Mouse (Mus musculus) heart, embryonic 14.5 days (tissue): ENCODE measurements around the gene Sycp1. TPM values are rescaled to one million over a fixed set of nuclear protein-coding genes. Genes with fewer than 3 reads are reported as not detected.

Source experiments
- ATAC-seq: fragments of 200-750 bp; cut with Nextera tagmentation; 2 replicates; pipeline ENCODE4 v1.8.0; 2017; ENCODE audit warnings: low read depth, moderate TSS enrichment; ENCODE audit not compliant: insufficient number of reproducible peaks, insufficient read depth, low FRiP score
- H3K27ac ChIP-seq, 2 experiments: fragments of 200-500 bp in 1 of 2; fragments of 300-500 bp in 1 of 2; sonication (generic) in 1 of 2; replicated peaks in 1 of 2; 2 replicates each; pipeline ENCODE4 v1.5.1; 2012 to 2014; ENCODE audit warnings: low read depth in 2 of 2, low read length in 2 of 2, control low read depth in 1 of 2, mild to moderate bottlenecking in 1 of 2, mixed read lengths in 1 of 2; ENCODE audit not compliant: control insufficient read depth in 1 of 2, insufficient read depth in 1 of 2
- H3K27me3 ChIP-seq: fragments of 300-500 bp; sonication (generic); 2 replicates; pipeline ENCODE4 v1.6.1; 2014; ENCODE audit warnings: mild to moderate bottlenecking, low read length, control low read depth; ENCODE audit not compliant: control insufficient read depth, insufficient read depth
- H3K36me3 ChIP-seq: fragments of 300-500 bp; sonication (generic); 2 replicates; pipeline ENCODE4 v1.6.1; 2014; ENCODE audit warnings: mild to moderate bottlenecking, control low read depth, low read length, mixed read lengths; ENCODE audit not compliant: control insufficient read depth, insufficient read depth
- H3K4me1 ChIP-seq, 2 experiments: fragments of 200-500 bp in 1 of 2; fragments of 300-500 bp in 1 of 2; sonication (generic) in 1 of 2; 2 replicates each; pipeline ENCODE4 v1.6.1; 2012 to 2014; ENCODE audit warnings: low read length in 2 of 2, control low read depth in 1 of 2, mixed read lengths in 1 of 2; ENCODE audit not compliant: control insufficient read depth in 2 of 2, insufficient read depth in 2 of 2
- H3K4me2 ChIP-seq: fragments of 300-500 bp; sonication (generic); 2 replicates; pipeline ENCODE4 v1.6.1; 2014; ENCODE audit warnings: mild to moderate bottlenecking, low read length
- H3K4me3 ChIP-seq, 2 experiments: fragments of 200-500 bp in 1 of 2; fragments of 300-500 bp in 1 of 2; sonication (generic) in 1 of 2; 2 replicates each; pipeline ENCODE4 v1.5.1; 2012 to 2014; ENCODE audit warnings: low read length in 2 of 2, mild to moderate bottlenecking in 2 of 2, control low read depth in 1 of 2, low read depth in 1 of 2, moderate library complexity in 1 of 2; ENCODE audit not compliant: control insufficient read depth in 1 of 2, insufficient read depth in 1 of 2
- H3K9ac ChIP-seq: fragments of 300-500 bp; sonication (generic); 2 replicates; pipeline ENCODE4 v1.6.1; 2014; ENCODE audit warnings: mild to moderate bottlenecking, low read length
- H3K9me3 ChIP-seq: fragments of 300-500 bp; sonication (generic); 2 replicates; pipeline ENCODE4 v1.6.1; 2016; ENCODE audit warnings: low read length, control low read depth; ENCODE audit not compliant: control insufficient read depth
- WGBS: fragments of 180-500 bp; shearing (Covaris S2); extraction: QIAGEN DNeasy Blood & Tissue Kit; methylation state at CpG from one replicate; pipeline ENCODE4 v1.1.7; 2014; 5-methylcytosine and 5-hydroxymethylcytosine counted together
- polyA plus RNA-seq: library from polyadenylated mRNA; unstranded; fragments of >200 nt; fragmentation: Nextera tagmentation; extraction: Ambion mirVana; gene quantifications from 2 replicates; pipeline ENCODE4 v1.2.1, GENCODE M21; 2014

Sycp1 gene
- polyA plus RNA-seq, 1 experiment from 2014 or later = not detected

DNA sequence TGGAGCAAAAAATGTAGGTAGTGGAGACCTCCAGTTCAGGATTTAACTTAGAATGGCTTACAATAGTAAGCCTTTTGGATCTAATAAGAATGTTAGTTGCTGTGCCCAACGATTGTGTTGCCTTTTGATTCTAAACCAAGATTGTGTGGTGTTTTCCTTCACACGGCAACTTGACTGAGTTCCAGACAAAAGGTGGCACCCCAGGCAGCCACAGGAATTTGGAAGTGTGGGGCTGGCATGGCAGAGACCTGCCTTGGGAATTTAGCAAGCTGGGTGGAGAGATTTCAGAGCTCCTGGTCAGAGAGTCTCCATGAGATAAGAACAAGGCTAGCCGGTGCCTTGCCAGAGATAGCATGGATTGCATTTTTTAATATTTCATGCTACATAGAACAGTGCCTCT is 19.7 kb upstream of the Sycp1 start:
- H3K9me3 ChIP-seq = no peaks in the 10 kb centered on the region
- H3K27ac ChIP-seq = no peak overlapping the region
- no peaks in the 10 kb centered on the region for H3K36me3 ChIP-seq
- H3K4me2 ChIP-seq = no peak overlapping the region
- H3K4me1 ChIP-seq = no peaks in the 10 kb centered on the region
- H3K4me3 ChIP-seq = no peak overlapping the region
- no peak for ATAC-seq
- H3K27me3 ChIP-seq = no peaks in the 10 kb centered on the region
- H3K9ac ChIP-seq = no peak overlapping the region
- 25% methylated on average over 3 of the region's 3 CpGs for WGBS

DNA sequence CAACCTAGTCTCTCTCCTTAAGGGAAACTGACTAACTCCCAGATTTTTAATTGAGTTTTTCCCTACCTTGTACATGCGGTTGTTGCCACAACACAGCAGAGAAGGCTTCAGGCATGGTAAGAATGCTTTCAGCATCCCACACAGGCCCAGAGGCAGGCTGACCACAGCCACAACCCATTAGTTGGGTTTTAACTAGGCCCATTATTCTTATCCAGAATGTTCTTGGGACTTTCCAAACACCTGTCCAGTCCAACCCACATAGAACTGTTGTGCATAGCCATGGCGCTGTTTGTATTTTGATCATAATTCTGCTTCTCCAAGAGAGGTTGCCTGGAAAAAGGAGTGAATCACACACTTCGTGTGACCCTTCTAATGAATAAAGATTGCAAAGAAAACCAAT is 19.2 kb upstream of the Sycp1 start:
- Histone ChIP-seq H3K4me3 (no peak overlapping the region), H3K27me3 (no peaks in the 10 kb centered on the region), H3K27ac (no peak overlapping the region), H3K36me3 (no peaks in the 10 kb centered on the region), H3K9ac (no peak overlapping the region), H3K4me1 (no peaks in the 10 kb centered on the region), H3K4me2 (no peak overlapping the region), H3K9me3 (no peaks in the 10 kb centered on the region)
- 85% methylated on average over 3 of the region's 3 CpGs for WGBS
- ATAC-seq = no peak

DNA sequence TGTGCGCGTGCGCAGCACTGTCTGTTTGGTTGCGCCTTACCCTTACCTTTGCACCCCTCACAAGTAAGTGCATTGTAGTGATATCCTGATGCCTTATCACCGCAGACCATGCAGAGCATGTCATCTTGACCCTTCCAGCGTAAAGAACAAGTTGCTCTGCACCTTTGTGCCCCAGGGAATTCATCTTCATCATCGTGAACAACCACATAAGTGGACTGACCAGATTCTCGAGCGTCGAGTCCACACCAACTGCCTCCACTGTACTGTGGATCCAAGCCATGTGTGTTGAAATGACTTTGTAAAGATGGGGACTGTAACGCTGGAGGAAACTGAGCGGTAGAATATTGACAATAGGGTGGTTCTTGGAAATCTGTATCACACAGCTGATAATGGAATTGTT is 18.6 kb upstream of the Sycp1 start:
- H3K4me1 ChIP-seq = no peaks in the 10 kb centered on the region
- H3K4me3 ChIP-seq = no peak overlapping the region
- H3K36me3 ChIP-seq = no peaks in the 10 kb centered on the region
- H3K27ac ChIP-seq = no peak overlapping the region
- ATAC-seq = no peak
- no peak overlapping the region for H3K4me2 ChIP-seq
- no peak overlapping the region for H3K9ac ChIP-seq
- no peaks in the 10 kb centered on the region for H3K27me3 ChIP-seq
- 87% methylated on average over 12 of the region's 12 CpGs for WGBS
- H3K9me3 ChIP-seq = no peaks in the 10 kb centered on the region

DNA sequence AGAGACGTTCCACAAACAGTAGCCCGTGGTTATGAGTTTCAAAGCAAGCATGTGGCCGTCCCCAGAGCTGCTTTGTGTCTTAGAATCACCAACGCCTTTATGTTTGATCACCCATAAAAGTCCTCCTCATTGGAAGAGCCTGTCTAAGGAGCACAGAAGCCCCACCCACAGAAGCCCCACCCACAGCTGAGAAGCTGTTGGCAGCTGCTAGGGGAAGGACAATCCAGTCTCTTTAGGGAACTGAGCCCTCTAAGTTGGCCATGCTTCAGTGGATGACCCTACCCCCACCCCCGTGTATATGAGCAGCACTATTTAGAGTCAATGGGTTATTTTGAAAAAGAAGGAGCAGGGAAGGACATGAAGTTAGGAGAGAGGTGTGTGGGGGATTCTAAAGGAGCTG is 11.0 kb upstream of the Sycp1 start:
- no peaks in the 10 kb centered on the region for H3K36me3 ChIP-seq
- H3K9me3 ChIP-seq = no peaks in the 10 kb centered on the region
- 67% methylated on average over 5 of the region's 5 CpGs for WGBS
- no peak for ATAC-seq
- H3K9ac ChIP-seq = no peak overlapping the region
- H3K4me2 ChIP-seq = no peak overlapping the region
- H3K4me3 ChIP-seq = no peak overlapping the region
- no peaks in the 10 kb centered on the region for H3K4me1 ChIP-seq
- no peaks in the 10 kb centered on the region for H3K27me3 ChIP-seq
- no peak overlapping the region for H3K27ac ChIP-seq

DNA sequence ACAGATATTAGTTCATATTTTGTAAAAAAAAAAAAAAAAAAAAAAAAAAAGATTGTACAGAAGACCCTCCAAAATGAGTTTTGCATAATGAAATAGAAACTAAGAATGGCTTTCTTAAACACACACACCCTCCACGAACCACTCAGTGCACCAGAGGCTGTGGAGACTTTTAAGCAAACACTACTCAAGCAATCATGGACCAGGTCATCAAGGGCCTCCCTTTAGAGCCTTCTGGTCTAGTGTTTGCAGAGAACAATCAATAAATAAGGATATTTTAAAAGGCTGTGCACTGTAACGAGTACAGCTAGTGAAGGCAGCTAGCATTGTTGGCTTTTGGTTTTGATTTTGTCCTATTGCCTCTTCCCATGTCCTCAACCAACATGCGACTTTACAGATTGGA is 10.4 kb upstream of the Sycp1 start:
- H3K9ac ChIP-seq = no peak overlapping the region
- H3K36me3 ChIP-seq = no peaks in the 10 kb centered on the region
- ATAC-seq = no peak
- H3K27ac ChIP-seq = no peak overlapping the region
- no peak overlapping the region for H3K4me2 ChIP-seq
- WGBS = 87% methylated on average over 3 of the region's 3 CpGs
- no peaks in the 10 kb centered on the region for H3K4me1 ChIP-seq
- no peaks in the 10 kb centered on the region for H3K27me3 ChIP-seq
- no peaks in the 10 kb centered on the region for H3K9me3 ChIP-seq
- H3K4me3 ChIP-seq = no peak overlapping the region

DNA sequence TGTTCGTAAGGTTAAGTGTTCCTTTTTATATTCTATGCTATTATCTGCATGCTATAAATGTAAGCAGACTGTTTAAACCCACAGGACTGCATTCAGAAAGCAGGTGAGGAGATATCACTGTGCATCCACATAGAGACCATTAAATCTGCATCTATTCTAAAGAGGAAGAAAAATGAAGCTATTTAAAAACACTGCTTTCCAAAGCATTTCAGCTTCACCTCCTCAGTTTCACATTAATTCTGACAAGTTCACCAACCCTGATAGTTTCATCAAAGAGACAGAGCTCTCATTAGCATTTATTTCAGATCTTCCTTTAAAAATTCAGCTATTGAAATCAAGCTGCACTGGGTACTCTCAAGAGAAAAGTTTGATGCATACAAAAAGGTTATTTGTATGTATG is 2.2 kb upstream of the Sycp1 start:
- H3K36me3 ChIP-seq = no peaks in the 10 kb centered on the region
- no peak for ATAC-seq
- 86% methylated on average over 1 of the region's 1 CpGs for WGBS

DNA sequence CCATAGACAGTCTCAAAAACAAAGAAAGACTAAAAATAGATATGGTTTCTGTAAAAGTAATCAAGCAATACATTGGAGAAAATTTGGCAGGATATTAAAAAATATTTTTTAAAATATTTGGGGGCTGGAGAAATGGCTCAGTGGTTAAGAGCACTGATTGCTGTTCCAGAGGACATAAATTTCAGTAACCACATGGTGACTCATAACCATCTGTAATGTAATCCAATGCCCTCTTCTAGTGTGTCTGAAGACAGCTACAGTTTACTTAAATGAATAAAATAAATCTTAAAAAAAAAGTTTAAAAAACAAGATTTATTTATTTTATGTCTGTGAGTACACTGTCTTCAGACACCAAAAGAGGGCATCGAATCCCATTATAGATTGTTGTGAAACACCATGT is 36.8 kb downstream of the Sycp1 start:
- Histone ChIP-seq H3K4me2 (no peak overlapping the region), H3K9ac (no peak overlapping the region), H3K27me3 (no peaks in the 10 kb centered on the region), H3K4me3 (no peak overlapping the region), H3K27ac (no peak overlapping the region), H3K4me1 (no peaks in the 10 kb centered on the region), H3K36me3 (no peaks in the 10 kb centered on the region), H3K9me3 (no peaks in the 10 kb centered on the region)
- no peak for ATAC-seq
- 92% methylated on average over 1 of the region's 1 CpGs for WGBS

More for the DNA sequence above, 2.2 kb upstream of the Sycp1 start:
- H3K9ac ChIP-seq = no peak overlapping the region
- no peaks in the 10 kb centered on the region for H3K4me1 ChIP-seq
- H3K4me3 ChIP-seq = no peak overlapping the region
- 0 out of 2 replicates have a peak, but pooled peaks cover 3% of the 10 kb centered on the region for H3K9me3 ChIP-seq
- no peak overlapping the region for H3K4me2 ChIP-seq
- no peak overlapping the region for H3K27ac ChIP-seq
- no peaks in the 10 kb centered on the region for H3K27me3 ChIP-seq

DNA sequence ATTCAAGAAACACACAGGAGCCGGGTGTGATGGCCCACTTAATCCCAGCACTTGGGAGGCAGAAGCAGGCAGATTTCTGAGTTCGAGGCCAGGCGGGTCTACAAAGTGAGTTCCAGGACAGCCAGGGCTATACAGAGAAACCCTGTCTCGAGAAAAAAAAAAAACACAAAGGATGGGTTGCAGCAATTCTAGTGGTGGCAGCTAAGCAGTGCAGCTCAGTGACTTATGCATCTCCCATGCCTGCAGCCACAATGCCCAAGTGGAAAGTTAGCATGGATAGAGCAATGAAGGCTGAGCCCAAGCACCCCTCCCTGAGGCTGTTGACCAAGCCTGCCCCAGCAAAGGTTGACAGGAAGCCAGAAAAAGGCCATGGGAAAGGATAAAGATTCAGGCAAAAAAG is 55.4 kb downstream of the Sycp1 start:
- ATAC-seq = no peak
- Histone ChIP-seq H3K4me1 (no peaks in the 10 kb centered on the region), H3K27ac (no peak overlapping the region), H3K4me3 (no peak overlapping the region), H3K27me3 (no peaks in the 10 kb centered on the region), H3K9ac (no peak overlapping the region), H3K36me3 (no peaks in the 10 kb centered on the region), H3K9me3 (no peaks in the 10 kb centered on the region), H3K4me2 (no peak overlapping the region)
- 69% methylated on average over 4 of the region's 4 CpGs for whole genome bisulfite sequencing
